Mouse (Mus musculus): ENCODE measurements around the gene Olfr1. TPM values are rescaled to one million over a fixed set of nuclear protein-coding genes. Genes with fewer than 3 reads are reported as not detected.

Olfr1 gene
- polyA plus RNA-seq (2012; rRNA removed) (not detected in 2 replicates), polyA plus RNA-seq (2014; fragmentation: Nextera tagmentation; extraction: Ambion mirVana) (not detected in 2 replicates)

- no peak within 1 kb of the TSS for H3K4me3 ChIP-seq (replicated peaks; ENCODE audit: low read length)
These were observed at the start of gene Olfr1 for GRCm38 (mm10) chr11:73399514-73399913. Gene Olfr1 (minus strand): TSS chr11:73399614.

GRCm38 (mm10) chr11:73428377-73428776, 29.0 kb upstream of the Olfr1 start, which contains the start of gene Olfr378:
Gene Olfr378 (minus strand): TSS chr11:73428477.
- Histone ChIP-seq H3K4me2 (replicated peaks; ENCODE audit: low read depth, low read length, severe bottlenecking) (no peak within 1 kb of the TSS), H3K36me3 (ENCODE audit: control insufficient read depth, insufficient read depth, low read length) (no peaks in the 10 kb centered on the region), H3K4me3 (replicated peaks; ENCODE audit: low read length) (no peak within 1 kb of the TSS), H3K27me3 (ENCODE audit: control insufficient read depth, insufficient read depth, low read length) (no peaks in the 10 kb centered on the region), H3K9me3 (ENCODE audit: control insufficient read depth, low read length) (no peaks in the 10 kb centered on the region; the same call in 1 of the 2 replicates), H3K9ac (ENCODE audit: low read depth, low read length, severe bottlenecking) (no peak within 1 kb of the TSS), H3K4me1 (ENCODE audit: control insufficient read depth, insufficient read depth, low read length) (no peaks in the 10 kb centered on the region), H3K27ac (replicated peaks; ENCODE audit: low read depth, low read length) (no peak within 1 kb of the TSS)
- no peak for DNase-seq (ENCODE audit: low spot score)
- WGBS: 92% methylated on average over 1 of the region's 1 CpGs
- no peak for TF ChIP-seq POLR2A (IDR thresholded peaks at IDR 0.05; ENCODE audit: borderline replicate concordance, extremely low read depth, insufficient read depth, insufficient read length)
- ATAC-seq (ENCODE audit: low FRiP score, low read depth): no peak

More at GRCm38 (mm10) chr11:73399514-73399913, at the start of gene Olfr1:
- ATAC-seq (ENCODE audit: low FRiP score, low read depth) (no peak), DNase-seq (ENCODE audit: low spot score) (no peak)
- H3K4me1 ChIP-seq (ENCODE audit: control insufficient read depth, insufficient read depth, low read length): no peaks in the 10 kb centered on the region
- H3K27me3 ChIP-seq (ENCODE audit: control insufficient read depth, insufficient read depth, low read length): no peaks in the 10 kb centered on the region
- H3K9ac ChIP-seq (ENCODE audit: low read depth, low read length, severe bottlenecking): no peak within 1 kb of the TSS
- no peak within 1 kb of the TSS for H3K27ac ChIP-seq (replicated peaks; ENCODE audit: low read depth, low read length)
- no peaks in the 10 kb centered on the region for H3K36me3 ChIP-seq (ENCODE audit: control insufficient read depth, insufficient read depth, low read length)
- H3K9me3 ChIP-seq (ENCODE audit: control insufficient read depth, low read length): no peaks in the 10 kb centered on the region
- TF ChIP-seq POLR2A (IDR thresholded peaks at IDR 0.05; ENCODE audit: borderline replicate concordance, extremely low read depth, insufficient read depth, insufficient read length): no peak
- H3K4me2 ChIP-seq (replicated peaks; ENCODE audit: low read depth, low read length, severe bottlenecking): no peak within 1 kb of the TSS

GRCm38 (mm10) chr11:73395374-73395773, 4.0 kb downstream of the Olfr1 start:
- no peak overlapping the region for H3K4me2 ChIP-seq (replicated peaks; ENCODE audit: low read depth, low read length, severe bottlenecking)
- H3K4me3 ChIP-seq (replicated peaks; ENCODE audit: low read length): no peak overlapping the region
- H3K4me1 ChIP-seq (ENCODE audit: control insufficient read depth, insufficient read depth, low read length): no peaks in the 10 kb centered on the region
- WGBS: 66% methylated on average over 4 of the region's 4 CpGs
- no peaks in the 10 kb centered on the region for H3K27me3 ChIP-seq (ENCODE audit: control insufficient read depth, insufficient read depth, low read length)
- no peak overlapping the region for H3K9ac ChIP-seq (ENCODE audit: low read depth, low read length, severe bottlenecking)
- no peak for TF ChIP-seq POLR2A (IDR thresholded peaks at IDR 0.05; ENCODE audit: borderline replicate concordance, extremely low read depth, insufficient read depth, insufficient read length)
- no peaks in the 10 kb centered on the region for H3K36me3 ChIP-seq (ENCODE audit: control insufficient read depth, insufficient read depth, low read length)
- H3K27ac ChIP-seq (replicated peaks; ENCODE audit: low read depth, low read length): no peak overlapping the region
- no peaks in the 10 kb centered on the region for H3K9me3 ChIP-seq (ENCODE audit: control insufficient read depth, low read length)
- no peak for DNase-seq (ENCODE audit: low spot score)
- no peak for ATAC-seq (ENCODE audit: low FRiP score, low read depth)

- H3K4me3 ChIP-seq (replicated peaks; ENCODE audit: low read length): no peak within 1 kb of the TSS
- no peaks in the 10 kb centered on the region for H3K36me3 ChIP-seq (ENCODE audit: control insufficient read depth, insufficient read depth, low read length)
- DNase-seq (ENCODE audit: low spot score) (no peak), ATAC-seq (ENCODE audit: low FRiP score, low read depth) (no peak)
- H3K4me1 ChIP-seq (ENCODE audit: control insufficient read depth, insufficient read depth, low read length): no peaks in the 10 kb centered on the region
- H3K9me3 ChIP-seq (ENCODE audit: control insufficient read depth, low read length): no peaks in the 10 kb centered on the region
- H3K4me2 ChIP-seq (replicated peaks; ENCODE audit: low read depth, low read length, severe bottlenecking): no peak within 1 kb of the TSS
- no peak within 1 kb of the TSS for H3K9ac ChIP-seq (ENCODE audit: low read depth, low read length, severe bottlenecking)
- WGBS: 84% methylated on average over 2 of the region's 2 CpGs
- no peak within 1 kb of the TSS for H3K27ac ChIP-seq (replicated peaks; ENCODE audit: low read depth, low read length)
- no peak for TF ChIP-seq POLR2A (IDR thresholded peaks at IDR 0.05; ENCODE audit: borderline replicate concordance, extremely low read depth, insufficient read depth, insufficient read length)
- H3K27me3 ChIP-seq (ENCODE audit: control insufficient read depth, insufficient read depth, low read length): no peaks in the 10 kb centered on the region
These were observed 28.5 kb downstream of the Olfr1 start, which contains the start of gene Olfr376 for GRCm38 (mm10) chr11:73370946-73371345. Gene Olfr376 (plus strand): TSS chr11:73371246.

- no peak for TF ChIP-seq POLR2A (IDR thresholded peaks at IDR 0.05; ENCODE audit: borderline replicate concordance, extremely low read depth, insufficient read depth, insufficient read length)
- Histone ChIP-seq H3K27ac (replicated peaks; ENCODE audit: low read depth, low read length) (no peak within 1 kb of the TSS), H3K9me3 (ENCODE audit: control insufficient read depth, low read length) (no peaks in the 10 kb centered on the region), H3K4me1 (ENCODE audit: control insufficient read depth, insufficient read depth, low read length) (no peaks in the 10 kb centered on the region), H3K9ac (ENCODE audit: low read depth, low read length, severe bottlenecking) (no peak within 1 kb of the TSS), H3K27me3 (ENCODE audit: control insufficient read depth, insufficient read depth, low read length) (no peaks in the 10 kb centered on the region), H3K36me3 (ENCODE audit: control insufficient read depth, insufficient read depth, low read length) (no peaks in the 10 kb centered on the region), H3K4me3 (replicated peaks; ENCODE audit: low read length) (no peak within 1 kb of the TSS), H3K4me2 (replicated peaks; ENCODE audit: low read depth, low read length, severe bottlenecking) (no peak within 1 kb of the TSS)
- WGBS: 45% methylated on average over 3 of the region's 3 CpGs
- no peak for DNase-seq (ENCODE audit: low spot score)
- ATAC-seq (ENCODE audit: low FRiP score, low read depth): no peak
These were observed 48.9 kb downstream of the Olfr1 start, which contains the start of gene Olfr20 for GRCm38 (mm10) chr11:73350483-73350882. Gene Olfr20 (plus strand): TSS chr11:73350783.

Other genes with a start within 250 kb of the Olfr1 start
- 1.5 and 1.7 TPM in 2 replicates for gene P2rx5, start 239.2 kb downstream of the Olfr1 start, polyA plus RNA-seq (2012; rRNA removed)
- gene P2rx5, start 239.2 kb downstream of the Olfr1 start, polyA plus RNA-seq (2014; fragmentation: Nextera tagmentation; extraction: Ambion mirVana): 1.0 and 1.3 TPM in 2 replicates
- gene Emc6, start 222.6 kb downstream of the Olfr1 start, polyA plus RNA-seq (2012; rRNA removed): 64.7 and 79.8 TPM in 2 replicates
- 101 and 102 TPM in 2 replicates for gene Emc6, start 222.6 kb downstream of the Olfr1 start, polyA plus RNA-seq (2014; fragmentation: Nextera tagmentation; extraction: Ambion mirVana)
- gene Tax1bp3, start 222.5 kb downstream of the Olfr1 start, polyA plus RNA-seq (2012; rRNA removed): 106 and 135 TPM in 2 replicates
- gene Tax1bp3, start 222.5 kb downstream of the Olfr1 start, polyA plus RNA-seq (2014; fragmentation: Nextera tagmentation; extraction: Ambion mirVana): 224 and 235 TPM in 2 replicates
- 25.9 and 32.0 TPM in 2 replicates for gene Ctns, start 200.6 kb downstream of the Olfr1 start, polyA plus RNA-seq (2012; rRNA removed)
- 24.6 and 27.4 TPM in 2 replicates for gene Ctns, start 200.6 kb downstream of the Olfr1 start, polyA plus RNA-seq (2014; fragmentation: Nextera tagmentation; extraction: Ambion mirVana)
- 3.0 and 3.1 TPM in 2 replicates for gene Shpk, start 200.2 kb downstream of the Olfr1 start, polyA plus RNA-seq (2012; rRNA removed)
- gene Shpk, start 200.2 kb downstream of the Olfr1 start, polyA plus RNA-seq (2014; fragmentation: Nextera tagmentation; extraction: Ambion mirVana): 1.8 and 2.8 TPM in 2 replicates
- gene Trpv1, start 165.3 kb downstream of the Olfr1 start, polyA plus RNA-seq (2012; rRNA removed): 0.20 and 0.22 TPM in 2 replicates
- 0.41 TPM in 1 of 2 replicates, not detected in the other for gene Trpv1, start 165.3 kb downstream of the Olfr1 start, polyA plus RNA-seq (2014; fragmentation: Nextera tagmentation; extraction: Ambion mirVana)
- 0.41 and 0.54 TPM in 2 replicates for gene Trpv3, start 132.2 kb downstream of the Olfr1 start, polyA plus RNA-seq (2012; rRNA removed)
- 0.47 and 0.55 TPM in 2 replicates for gene Trpv3, start 132.2 kb downstream of the Olfr1 start, polyA plus RNA-seq (2014; fragmentation: Nextera tagmentation; extraction: Ambion mirVana)
- gene Aspa, start 70.0 kb downstream of the Olfr1 start, polyA plus RNA-seq (2012; rRNA removed): 1.1 TPM in 2 replicates
- gene Aspa, start 70.0 kb downstream of the Olfr1 start, polyA plus RNA-seq (2014; fragmentation: Nextera tagmentation; extraction: Ambion mirVana): 0.76 and 1.0 TPM in 2 replicates
- gene Gm49340, start 69.9 kb downstream of the Olfr1 start, polyA plus RNA-seq (2012; rRNA removed): not detected in 2 replicates
- not detected in 2 replicates for gene Gm49340, start 69.9 kb downstream of the Olfr1 start, polyA plus RNA-seq (2014; fragmentation: Nextera tagmentation; extraction: Ambion mirVana)
- not detected in 2 replicates for gene Spata22, start 69.9 kb downstream of the Olfr1 start, polyA plus RNA-seq (2012; rRNA removed)
- gene Spata22, start 69.9 kb downstream of the Olfr1 start, polyA plus RNA-seq (2014; fragmentation: Nextera tagmentation; extraction: Ambion mirVana): not detected in 2 replicates
- not detected in 2 replicates for gene Olfr20, start 48.8 kb downstream of the Olfr1 start, polyA plus RNA-seq (2012; rRNA removed)
- gene Olfr20, start 48.8 kb downstream of the Olfr1 start, polyA plus RNA-seq (2014; fragmentation: Nextera tagmentation; extraction: Ambion mirVana): not detected in 2 replicates
- not detected in 2 replicates for gene Olfr376, start 28.4 kb downstream of the Olfr1 start, polyA plus RNA-seq (2012; rRNA removed)
- not detected in 2 replicates for gene Olfr376, start 28.4 kb downstream of the Olfr1 start, polyA plus RNA-seq (2014; fragmentation: Nextera tagmentation; extraction: Ambion mirVana)
- gene Olfr378, start 28.9 kb upstream of the Olfr1 start, polyA plus RNA-seq (2012; rRNA removed): not detected in 2 replicates
- not detected in 2 replicates for gene Olfr378, start 28.9 kb upstream of the Olfr1 start, polyA plus RNA-seq (2014; fragmentation: Nextera tagmentation; extraction: Ambion mirVana)
- gene Olfr380, start 57.9 kb upstream of the Olfr1 start, polyA plus RNA-seq (2012; rRNA removed): not detected in 2 replicates
- gene Olfr380, start 57.9 kb upstream of the Olfr1 start, polyA plus RNA-seq (2014; fragmentation: Nextera tagmentation; extraction: Ambion mirVana): not detected in 2 replicates
- not detected in 2 replicates for gene Olfr381, start 92.0 kb upstream of the Olfr1 start, polyA plus RNA-seq (2012; rRNA removed)
- not detected in 2 replicates for gene Olfr381, start 92.0 kb upstream of the Olfr1 start, polyA plus RNA-seq (2014; fragmentation: Nextera tagmentation; extraction: Ambion mirVana)
- not detected in 2 replicates for gene Olfr382, start 117.6 kb upstream of the Olfr1 start, polyA plus RNA-seq (2012; rRNA removed)
- not detected in 2 replicates for gene Olfr382, start 117.6 kb upstream of the Olfr1 start, polyA plus RNA-seq (2014; fragmentation: Nextera tagmentation; extraction: Ambion mirVana)
- not detected in 2 replicates for gene Olfr385, start 193.4 kb upstream of the Olfr1 start, polyA plus RNA-seq (2012; rRNA removed)
- gene Olfr385, start 193.4 kb upstream of the Olfr1 start, polyA plus RNA-seq (2014; fragmentation: Nextera tagmentation; extraction: Ambion mirVana): not detected in 2 replicates
- not detected in 2 replicates for gene Olfr384, start 199.0 kb upstream of the Olfr1 start, polyA plus RNA-seq (2012; rRNA removed)
- gene Olfr384, start 199.0 kb upstream of the Olfr1 start, polyA plus RNA-seq (2014; fragmentation: Nextera tagmentation; extraction: Ambion mirVana): not detected in 2 replicates

Measured in limb, embryonic 14.5 days (tissue).